Mouse (Mus musculus) liver, adult 2 months (tissue): ENCODE measurements around the gene Trim27.

ENCODE experiments used
- CTCF ChIP-seq: fragments of 200-500 bp; IDR thresholded peaks from 2 replicates; pipeline ENCODE4 v1.5.1; 2011; ENCODE audit warnings: low read depth, low read length, control low read depth
- POLR2A ChIP-seq: fragments of 200-500 bp; IDR thresholded peaks from 2 replicates; pipeline ENCODE4 v1.6.1; 2011; ENCODE audit warnings: low read length, control low read depth; ENCODE audit not compliant: insufficient read depth; ENCODE audit errors: extremely low read depth

DNA sequence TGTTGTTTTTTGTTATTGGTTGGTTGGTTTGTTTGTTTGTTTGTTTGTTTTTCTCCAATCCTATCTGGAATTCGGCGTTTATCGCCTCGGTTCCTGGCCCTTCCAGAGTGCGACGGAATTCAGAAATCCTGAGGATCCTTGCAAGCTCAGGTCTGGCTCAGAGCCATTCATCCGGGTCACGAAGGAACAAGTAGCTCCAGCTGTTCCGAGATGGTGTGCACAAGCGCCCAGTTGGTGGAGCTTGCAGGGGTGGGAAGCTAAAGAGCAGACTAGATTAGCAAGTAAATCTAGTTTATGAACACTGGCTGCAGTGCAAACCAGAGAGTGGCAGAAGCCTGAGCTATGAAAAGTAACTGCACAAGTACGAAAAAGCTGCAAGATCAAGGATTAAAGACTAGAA is 6.2 kb upstream of the Trim27 start:
- TF ChIP-seq CTCF (no peak), POLR2A (no peak)
